Mouse (Mus musculus) kidney, embryonic 16.5 days (tissue): ENCODE data around the gene Lama1. TPM values are rescaled to one million over a fixed set of nuclear protein-coding genes. Genes with fewer than 3 reads are reported as not detected.

ENCODE experiments used
- ATAC-seq: fragments of 200-750 bp; cut with Nextera tagmentation; 2 replicates; pipeline ENCODE4 v1.8.0; 2017; ENCODE audit warnings: moderate TSS enrichment; ENCODE audit not compliant: low FRiP score, low TSS enrichment
- H3K27ac ChIP-seq: fragments of 300-500 bp; sonication (generic); 2 replicates; pipeline ENCODE4 v1.5.1; 2014; ENCODE audit warnings: low read length
- H3K27me3 ChIP-seq: fragments of 300-500 bp; sonication (generic); 2 replicates; pipeline ENCODE4 v1.6.1; 2014; ENCODE audit warnings: low read length, control low read depth, mixed read lengths; ENCODE audit not compliant: insufficient read depth
- H3K36me3 ChIP-seq: fragments of 300-500 bp; sonication (generic); 2 replicates; pipeline ENCODE4 v1.6.1; 2014; ENCODE audit warnings: low read length, control low read depth, mixed read lengths; ENCODE audit not compliant: insufficient read depth
- H3K4me1 ChIP-seq: fragments of 300-500 bp; sonication (generic); 2 replicates; pipeline ENCODE4 v1.6.1; 2014; ENCODE audit warnings: low read length, control low read depth, mixed read lengths; ENCODE audit not compliant: insufficient read depth
- H3K4me2 ChIP-seq: fragments of 300-500 bp; sonication (generic); replicated peaks from 2 replicates; pipeline ENCODE4 v1.6.1; 2014; ENCODE audit warnings: low read depth, low read length
- H3K4me3 ChIP-seq: fragments of 300-500 bp; sonication (generic); 2 replicates; pipeline ENCODE4 v1.5.1; 2014; ENCODE audit warnings: mild to moderate bottlenecking, low read length
- H3K9ac ChIP-seq: fragments of 300-500 bp; sonication (generic); replicated peaks from 2 replicates; pipeline ENCODE4 v1.6.1; 2014; ENCODE audit warnings: low read length
- H3K9me3 ChIP-seq: fragments of 300-500 bp; sonication (generic); 2 replicates; pipeline ENCODE4 v1.6.1; 2016; ENCODE audit warnings: low read length, control low read depth
- WGBS: fragments of 180-500 bp; shearing (Covaris S2); extraction: QIAGEN DNeasy Blood & Tissue Kit; methylation state at CpG from one replicate; pipeline ENCODE4 v1.1.7; 2014; 5-methylcytosine and 5-hydroxymethylcytosine counted together
- polyA plus RNA-seq: library from polyadenylated mRNA; unstranded; fragments of >200 nt; fragmentation: Nextera tagmentation; extraction: Ambion mirVana; gene quantifications from 2 replicates; pipeline ENCODE4 v1.2.1, GENCODE M21; 2015

The Lama1 gene
- polyA plus RNA-seq, 1 experiment from 2014 or later, result 50.7 TPM

- H3K27me3 ChIP-seq, result no peaks in the 10 kb centered on the region
- no peak overlapping the region for H3K4me2 ChIP-seq
- peaks cover 31% of the 10 kb centered on the region for H3K4me1 ChIP-seq
- ATAC-seq, result no peak
- H3K9me3 ChIP-seq, result no peaks in the 10 kb centered on the region
- H3K27ac ChIP-seq, result peak overlapping the region; percentile 37; the same call in 1 of the 2 replicates
- no peaks in the 10 kb centered on the region; the same call in 1 of the 2 replicates for H3K36me3 ChIP-seq
- 54% methylated on average over 4 of the region's 4 CpGs for WGBS
- no peak overlapping the region for H3K4me3 ChIP-seq
- H3K9ac ChIP-seq, result no peak overlapping the region
Observed at GRCm38 (mm10) chr17:67711361-67711760, 14.3 kb downstream of the Lama1 start.

- no peak overlapping the region for H3K27ac ChIP-seq
- H3K9me3 ChIP-seq, result no peaks in the 10 kb centered on the region
- no peak overlapping the region for H3K9ac ChIP-seq
- peaks cover 23% of the 10 kb centered on the region for H3K4me1 ChIP-seq
- 73% methylated on average over 7 of the region's 7 CpGs for WGBS
- H3K4me3 ChIP-seq, result no peak overlapping the region
- H3K27me3 ChIP-seq, result no peaks in the 10 kb centered on the region
- H3K36me3 ChIP-seq, result peaks cover 9% of the 10 kb centered on the region
- no peak for ATAC-seq
- no peak overlapping the region for H3K4me2 ChIP-seq
Observed at GRCm38 (mm10) chr17:67712929-67713328, 15.9 kb downstream of the Lama1 start.

- Histone ChIP-seq H3K36me3 (peaks cover 9% of the 10 kb centered on the region), H3K4me3 (no peak overlapping the region), H3K27ac (no peak overlapping the region), H3K9ac (no peak overlapping the region), H3K4me2 (no peak overlapping the region), H3K4me1 (peaks cover 5% of the 10 kb centered on the region), H3K9me3 (no peaks in the 10 kb centered on the region), H3K27me3 (no peaks in the 10 kb centered on the region)
- peak; percentile 58; the same call in 1 of the 2 replicates for ATAC-seq
- 58% methylated on average over 19 of the region's 19 CpGs for WGBS
Observed at GRCm38 (mm10) chr17:67715466-67715865, 18.4 kb downstream of the Lama1 start.

GRCm38 (mm10) chr17:67722055-67722454 lies 25.0 kb downstream of the Lama1 start:
- Histone ChIP-seq H3K9ac (no peak overlapping the region), H3K4me3 (no peak overlapping the region), H3K27ac (no peak overlapping the region), H3K27me3 (no peaks in the 10 kb centered on the region), H3K9me3 (no peaks in the 10 kb centered on the region), H3K4me1 (peaks cover 9% of the 10 kb centered on the region), H3K36me3 (peaks cover 2% of the 10 kb centered on the region), H3K4me2 (no peak overlapping the region)
- 62% methylated on average over 7 of the region's 7 CpGs for WGBS
- no peak for ATAC-seq

- Histone ChIP-seq H3K4me3 (no peak overlapping the region), H3K9me3 (no peaks in the 10 kb centered on the region), H3K36me3 (no peaks in the 10 kb centered on the region; the same call in 1 of the 2 replicates), H3K9ac (no peak overlapping the region), H3K27ac (no peak overlapping the region), H3K27me3 (no peaks in the 10 kb centered on the region), H3K4me1 (peaks cover 9% of the 10 kb centered on the region), H3K4me2 (no peak overlapping the region)
- ATAC-seq, result no peak
- 91% methylated on average over 1 of the region's 1 CpGs for WGBS
Observed at GRCm38 (mm10) chr17:67722578-67722977, 25.5 kb downstream of the Lama1 start.

GRCm38 (mm10) chr17:67723175-67724067 lies 26.4 kb downstream of the Lama1 start:
- Histone ChIP-seq H3K9ac (no peak overlapping the region), H3K9me3 (no peaks in the 10 kb centered on the region), H3K4me3 (no peak overlapping the region), H3K27me3 (no peaks in the 10 kb centered on the region), H3K36me3 (no peaks in the 10 kb centered on the region; the same call in 1 of the 2 replicates), H3K4me1 (peaks cover 9% of the 10 kb centered on the region), H3K27ac (no peak overlapping the region), H3K4me2 (no peak overlapping the region)
- 73% methylated on average over 14 of the region's 14 CpGs for WGBS
- no peak for ATAC-seq

- ATAC-seq, result peak; percentile 78
- no peak overlapping the region for H3K9ac ChIP-seq
- 69% methylated on average over 11 of the region's 11 CpGs for WGBS
- H3K4me2 ChIP-seq, result no peak overlapping the region
- peak overlapping the region; percentile 19; the same call in 1 of the 2 replicates for H3K27ac ChIP-seq
- no peaks in the 10 kb centered on the region for H3K27me3 ChIP-seq
- H3K36me3 ChIP-seq, result no peaks in the 10 kb centered on the region
- no peaks in the 10 kb centered on the region for H3K9me3 ChIP-seq
- peaks cover 29% of the 10 kb centered on the region for H3K4me1 ChIP-seq
- H3K4me3 ChIP-seq, result no peak overlapping the region
Observed at GRCm38 (mm10) chr17:67726601-67727000, 29.5 kb downstream of the Lama1 start.

- ATAC-seq, result peak; percentile 86
- peaks cover 29% of the 10 kb centered on the region for H3K4me1 ChIP-seq
- peak overlapping the region; percentile 81 for H3K27ac ChIP-seq
- H3K4me3 ChIP-seq, result no peak overlapping the region
- H3K27me3 ChIP-seq, result no peaks in the 10 kb centered on the region
- H3K9ac ChIP-seq, result no peak overlapping the region
- no peak overlapping the region for H3K4me2 ChIP-seq
- H3K9me3 ChIP-seq, result no peaks in the 10 kb centered on the region
- 17% methylated on average over 7 of the region's 7 CpGs for whole genome bisulfite sequencing
- H3K36me3 ChIP-seq, result no peaks in the 10 kb centered on the region
Observed at GRCm38 (mm10) chr17:67728751-67729150, 31.7 kb downstream of the Lama1 start.

GRCm38 (mm10) chr17:67731096-67731495 lies 34.0 kb downstream of the Lama1 start:
- H3K9ac ChIP-seq, result no peak overlapping the region
- 54% methylated on average over 3 of the region's 3 CpGs for WGBS
- peak overlapping the region; percentile 54 for H3K27ac ChIP-seq
- no peaks in the 10 kb centered on the region for H3K27me3 ChIP-seq
- no peak overlapping the region for H3K4me2 ChIP-seq
- H3K4me1 ChIP-seq, result peaks cover 27% of the 10 kb centered on the region
- no peak overlapping the region for H3K4me3 ChIP-seq
- ATAC-seq, result no peak
- H3K9me3 ChIP-seq, result no peaks in the 10 kb centered on the region
- H3K36me3 ChIP-seq, result no peaks in the 10 kb centered on the region

GRCm38 (mm10) chr17:67731964-67732363 lies 34.9 kb downstream of the Lama1 start:
- H3K9ac ChIP-seq, result no peak overlapping the region
- H3K4me3 ChIP-seq, result no peak overlapping the region
- H3K4me2 ChIP-seq, result no peak overlapping the region
- no peak for ATAC-seq
- peak overlapping the region; percentile 1; the same call in 1 of the 2 replicates for H3K27ac ChIP-seq
- WGBS, result 80% methylated on average over 11 of the region's 11 CpGs
- peaks cover 25% of the 10 kb centered on the region for H3K4me1 ChIP-seq
- no peaks in the 10 kb centered on the region for H3K27me3 ChIP-seq
- H3K36me3 ChIP-seq, result no peaks in the 10 kb centered on the region
- H3K9me3 ChIP-seq, result no peaks in the 10 kb centered on the region
